Mouse (Mus musculus) G1E (cell line): ENCODE data around the gene Fscn2.

Experiments
- CTCF ChIP-seq: IDR thresholded peaks from 2 replicates; pipeline ENCODE4 v1.5.1; 2012; ENCODE audit warnings: low read depth, low read length, inconsistent platforms, mixed read lengths
- GATA1 ChIP-seq: IDR thresholded peaks from 2 replicates; pipeline ENCODE4 v1.6.1; 2012; ENCODE audit warnings: borderline replicate concordance, low read length, inconsistent platforms, mixed read lengths
- GATA2 ChIP-seq: IDR thresholded peaks from 2 replicates; pipeline ENCODE4 v1.6.1; 2012; ENCODE audit warnings: low read depth, low read length, inconsistent platforms, borderline replicate concordance
- POLR2AphosphoS5 ChIP-seq: IDR thresholded peaks from 2 replicates; pipeline ENCODE4 v1.6.1; 2012; ENCODE audit warnings: low read depth, low read length, inconsistent platforms; ENCODE audit not compliant: insufficient replicate concordance

GRCm38 (mm10) chr11:120375324-120375723, 14.0 kb downstream of the Fscn2 start:
- no peak for TF ChIP-seq CTCF
- TF ChIP-seq POLR2AphosphoS5: no peak
- TF ChIP-seq GATA1: no peak
- no peak for TF ChIP-seq GATA2
